Mouse (Mus musculus) kidney, adult 18-20 months (tissue): ENCODE results near the gene Furin.

ENCODE experiments used
- DNase-seq: peaks from one replicate; pipeline ENCODE4 v3.0.0; 2021

Furin gene

DNA sequence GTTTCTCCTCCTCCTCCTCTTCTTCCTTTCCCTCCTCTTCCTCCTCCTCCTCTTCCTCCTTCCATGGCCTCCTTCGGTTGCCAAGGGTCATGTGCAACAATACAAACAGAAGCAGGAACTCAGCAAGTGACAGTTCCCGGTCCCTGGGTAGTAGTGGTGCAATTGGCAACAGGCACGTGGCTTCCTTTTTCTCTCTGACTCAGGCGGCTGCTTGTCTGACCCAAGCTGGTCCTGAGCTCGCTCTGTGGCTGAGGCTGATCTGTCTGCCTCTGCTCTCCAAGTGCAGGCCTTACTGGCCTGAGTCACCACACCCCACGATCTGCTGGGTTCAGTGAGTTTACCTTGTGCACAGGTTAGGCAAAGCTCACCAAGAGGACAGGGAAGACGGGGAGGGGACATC, 21.1 kb upstream of the Furin start:
- peak; percentile 6 for DNase-seq

DNA sequence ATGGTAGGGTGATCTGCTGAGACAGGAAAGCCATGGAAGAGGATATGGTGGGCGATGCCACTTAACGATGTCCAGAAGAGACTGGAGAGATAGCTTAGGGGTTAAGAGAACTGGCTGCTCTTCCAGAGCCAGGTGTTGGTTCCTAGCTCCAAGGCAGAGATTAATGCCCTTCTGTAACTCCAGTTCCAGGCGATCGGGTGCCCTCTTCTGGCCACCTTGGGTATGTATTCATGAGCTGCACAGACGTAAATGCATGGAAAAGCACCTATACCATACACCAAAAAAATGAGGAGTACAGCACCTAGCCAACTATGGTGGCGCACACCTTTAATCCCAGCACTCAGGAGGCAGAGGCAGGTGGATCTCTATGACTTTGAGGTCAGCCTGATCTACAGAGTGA, 19.5 kb upstream of the Furin start:
- DNase-seq = peak; percentile 13

GRCm38 (mm10) chr7:80422759-80423480, 17.7 kb upstream of the Furin start:
- peak; percentile 16 for DNase-seq

DNA sequence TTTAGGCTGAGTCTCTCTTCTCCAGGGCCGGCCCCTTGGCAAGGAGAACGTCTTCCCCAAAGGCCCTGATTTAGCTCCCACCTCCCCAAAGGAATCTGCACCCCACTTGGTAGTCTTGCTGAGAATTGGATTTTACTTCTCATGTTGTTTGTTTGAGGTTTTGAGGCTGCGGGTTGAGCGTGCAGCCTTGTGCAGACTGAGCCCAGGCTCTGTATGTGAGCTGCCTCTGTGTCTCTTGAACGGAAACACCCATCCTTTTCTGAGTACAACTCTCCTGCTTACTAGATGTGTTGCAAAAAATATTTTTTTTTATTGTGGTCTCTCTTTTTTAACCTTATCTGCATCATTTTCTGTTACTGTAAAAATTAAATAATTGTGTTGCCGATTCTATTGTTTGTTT, 16.3 kb upstream of the Furin start:
- no peak for DNase-seq

GRCm38 (mm10) chr7:80420586-80420985, 15.3 kb upstream of the Furin start:
- DNase-seq = peak; percentile 26

- DNase-seq = no peak
Observed at GRCm38 (mm10) chr7:80419278-80419677, 14.0 kb upstream of the Furin start.

DNA sequence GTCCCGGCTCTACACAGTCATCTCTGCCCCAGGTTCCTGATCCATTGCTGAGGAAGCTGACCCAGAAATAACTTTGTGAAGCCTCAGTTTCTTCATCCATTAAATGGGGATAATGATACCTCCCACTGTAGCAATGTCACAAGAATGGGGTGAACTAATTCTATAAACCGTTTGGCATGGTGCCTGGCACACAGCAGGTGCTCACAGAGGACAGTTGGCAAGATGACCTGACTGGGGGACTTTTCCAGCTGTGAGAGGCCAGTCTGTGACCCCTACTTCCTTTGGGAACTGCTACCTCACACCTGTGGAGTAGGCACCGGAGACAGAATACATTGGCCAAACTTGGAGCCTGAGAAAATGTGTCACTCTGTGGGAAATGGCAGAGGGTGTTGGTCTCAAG, 12.8 kb upstream of the Furin start:
- no peak for DNase-seq

DNA sequence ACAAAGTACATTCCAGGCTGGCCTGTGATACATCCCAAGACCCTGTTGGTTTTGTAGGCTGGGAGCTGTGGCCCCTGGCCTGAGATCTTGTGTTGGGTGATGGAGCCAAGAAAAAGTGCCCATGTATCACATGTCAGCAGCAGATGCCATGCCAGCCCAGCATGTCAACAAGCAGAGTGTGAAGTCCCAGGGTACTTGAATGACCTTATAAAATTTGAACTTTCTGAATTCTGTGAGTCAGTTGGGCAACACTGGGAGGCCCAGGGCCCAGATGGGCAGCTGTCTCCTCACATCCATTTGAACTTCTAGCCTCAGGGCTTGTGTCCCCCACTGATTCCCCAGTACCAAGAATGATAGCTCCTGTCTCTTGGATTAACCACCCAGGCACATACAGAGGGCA, 12.4 kb upstream of the Furin start:
- DNase-seq = no peak

GRCm38 (mm10) chr7:80416969-80417368, 11.7 kb upstream of the Furin start:
- DNase-seq = no peak

GRCm38 (mm10) chr7:80414303-80414855, 9.1 kb upstream of the Furin start:
- DNase-seq = no peak

DNA sequence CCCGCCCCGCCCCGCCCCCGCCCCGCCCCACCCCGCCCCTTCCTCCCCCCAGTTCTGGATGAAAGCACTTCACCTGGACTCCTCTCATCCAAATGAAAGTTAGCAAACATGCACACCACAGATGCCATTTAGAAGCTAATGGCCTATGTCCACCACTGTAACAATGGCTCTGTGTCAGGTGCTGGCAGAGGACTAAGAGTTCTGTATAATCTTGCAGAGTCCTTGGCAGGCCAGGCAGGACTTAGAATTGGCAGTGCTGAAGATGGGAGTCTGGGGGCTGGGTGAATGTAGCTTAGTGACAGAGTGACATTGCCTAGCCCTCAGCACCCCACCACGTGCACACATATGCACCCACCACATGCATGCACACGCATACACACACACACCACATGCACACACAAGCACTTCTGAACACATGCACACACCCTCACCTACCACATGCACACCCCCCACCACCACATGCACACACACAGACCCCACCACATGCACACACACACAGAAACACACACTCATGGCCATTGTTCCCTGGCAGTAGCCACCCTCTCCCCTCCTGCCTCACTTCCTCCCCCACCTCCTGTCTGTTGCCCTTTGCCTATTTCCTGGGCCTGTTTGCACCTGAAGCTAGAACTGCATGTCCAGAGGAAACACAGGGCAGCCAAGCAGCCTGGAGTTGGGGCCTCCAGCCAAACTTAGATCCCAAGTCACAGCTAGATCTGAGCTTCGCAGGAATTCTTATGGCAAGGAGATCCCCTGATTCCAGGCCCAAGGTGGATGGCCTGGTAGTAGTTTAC, 8.5 kb upstream of the Furin start:
- no peak for DNase-seq

GRCm38 (mm10) chr7:80412781-80413180, 7.5 kb upstream of the Furin start:
- DNase-seq = no peak

DNA sequence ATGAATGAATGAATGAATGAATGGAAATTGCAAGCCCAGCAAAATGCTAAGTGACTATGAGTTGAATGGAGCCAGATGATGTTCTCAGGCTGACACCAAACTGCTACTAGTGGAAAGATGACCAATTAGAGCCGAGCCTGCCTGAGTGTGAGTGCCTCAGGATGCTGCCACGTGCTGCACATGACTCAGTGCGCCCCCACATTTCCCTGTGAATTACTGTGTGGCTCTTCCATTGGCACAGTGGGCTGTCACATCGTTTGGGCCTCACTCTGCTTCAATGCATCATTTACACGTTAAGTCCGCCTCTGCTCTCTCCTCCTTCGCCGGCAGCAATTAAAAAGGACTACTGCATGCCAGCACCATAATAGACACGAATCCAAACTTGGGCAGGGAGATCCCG, 7.0 kb upstream of the Furin start:
- no peak for DNase-seq

- DNase-seq = no peak
Observed at GRCm38 (mm10) chr7:80410380-80410779, 5.1 kb upstream of the Furin start.

GRCm38 (mm10) chr7:80407712-80408111, 2.5 kb upstream of the Furin start:
- no peak for DNase-seq

GRCm38 (mm10) chr7:80406186-80406585, 950 bp upstream of the Furin start:
- no peak for DNase-seq

GRCm38 (mm10) chr7:80404101-80404894, 938 bp downstream of the Furin start:
- DNase-seq = no peak

DNA sequence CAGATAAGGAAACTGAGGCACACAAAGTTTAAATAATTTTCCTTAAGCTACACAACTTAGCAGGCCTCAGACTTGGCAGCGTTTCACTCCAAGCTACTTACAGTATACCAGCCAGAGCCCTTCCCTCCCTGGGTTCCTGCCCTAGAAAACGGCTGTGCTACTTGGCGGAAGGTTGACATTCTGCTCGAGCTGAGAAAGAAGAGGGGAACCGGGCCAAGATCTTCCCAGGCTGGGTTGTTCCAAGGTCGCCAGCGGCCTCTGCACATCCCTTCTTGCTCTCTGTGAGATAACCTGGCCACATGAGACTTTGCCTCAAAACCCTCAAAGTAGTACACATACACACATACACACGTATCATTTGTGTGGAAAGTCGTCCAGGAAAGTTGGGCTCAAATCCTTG, 1.7 kb downstream of the Furin start:
- DNase-seq = peak; percentile 72

DNA sequence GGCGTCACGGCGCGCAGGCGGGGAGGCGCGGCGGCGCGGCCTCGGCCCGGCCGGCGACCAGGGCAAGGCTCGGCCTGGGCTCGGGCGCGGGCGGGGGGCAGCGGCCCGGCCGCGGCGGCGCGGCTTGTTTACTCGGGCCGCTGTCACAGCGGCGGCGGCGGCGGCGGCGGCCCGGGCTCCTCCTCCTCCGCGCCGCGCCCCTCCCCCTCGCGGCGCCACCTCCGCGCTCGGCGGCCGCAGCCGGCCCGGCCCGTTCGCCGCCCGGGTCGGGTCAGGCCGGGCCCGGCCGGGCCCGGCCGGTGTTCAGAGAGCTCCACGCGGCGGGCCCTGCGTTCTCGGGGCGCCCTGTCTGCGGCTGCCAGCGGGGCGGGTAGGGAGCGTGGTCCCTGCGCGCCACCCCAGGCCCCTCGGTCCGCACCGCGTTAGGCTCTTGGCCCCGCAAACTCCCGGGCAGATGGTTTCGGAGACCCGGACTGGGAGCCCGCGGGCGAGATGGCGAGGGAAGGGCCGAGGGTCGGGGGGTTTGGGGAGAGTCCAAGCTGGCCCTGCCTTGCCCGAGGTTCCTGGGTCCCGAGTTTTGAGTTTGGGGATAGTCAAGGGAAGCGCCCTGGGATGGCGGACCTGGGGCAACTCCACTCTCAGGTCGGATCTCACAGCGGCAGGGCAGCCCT, 2.5 kb downstream of the Furin start:
- DNase-seq = peak; percentile 75

DNA sequence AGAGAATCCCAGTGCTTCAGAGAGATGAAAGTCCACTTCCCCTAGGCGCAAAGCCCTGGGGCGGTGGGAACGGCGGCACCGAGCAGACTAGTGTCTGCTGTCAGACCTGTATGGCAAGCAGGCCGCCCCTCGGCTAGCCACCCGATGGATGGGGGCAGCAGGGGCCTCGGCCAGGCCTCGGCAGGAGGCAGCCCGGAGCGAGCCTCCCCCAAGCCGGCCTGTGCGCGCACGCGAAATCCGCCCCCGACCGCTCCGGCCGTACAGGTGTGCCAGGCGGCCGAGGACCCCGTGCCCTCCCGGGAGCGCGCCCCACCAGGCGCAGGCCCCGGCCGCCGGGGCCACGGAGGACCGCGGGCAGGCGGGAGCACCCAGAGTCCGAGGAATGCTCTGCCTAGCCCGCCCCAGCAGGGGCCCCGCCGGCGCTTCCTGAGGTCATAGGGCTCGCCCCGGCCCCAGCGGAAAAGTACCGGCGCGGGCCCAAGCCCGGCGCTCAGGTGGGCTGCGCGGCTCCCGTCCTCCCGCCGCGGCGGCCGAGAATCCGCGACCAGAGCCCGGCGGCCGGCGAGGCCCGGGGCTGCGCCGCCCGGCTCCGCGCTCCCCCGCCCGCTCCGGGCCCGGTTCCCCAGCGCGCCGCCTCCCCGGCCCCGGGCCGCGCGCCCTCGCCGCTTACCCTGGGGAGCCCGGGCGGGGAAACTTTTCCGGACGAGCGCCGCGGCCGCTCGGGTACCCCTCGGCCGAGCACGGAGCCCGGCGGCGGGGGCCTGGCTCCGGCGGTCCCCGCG, 3.2 kb downstream of the Furin start:
- peak; percentile 74 for DNase-seq

DNA sequence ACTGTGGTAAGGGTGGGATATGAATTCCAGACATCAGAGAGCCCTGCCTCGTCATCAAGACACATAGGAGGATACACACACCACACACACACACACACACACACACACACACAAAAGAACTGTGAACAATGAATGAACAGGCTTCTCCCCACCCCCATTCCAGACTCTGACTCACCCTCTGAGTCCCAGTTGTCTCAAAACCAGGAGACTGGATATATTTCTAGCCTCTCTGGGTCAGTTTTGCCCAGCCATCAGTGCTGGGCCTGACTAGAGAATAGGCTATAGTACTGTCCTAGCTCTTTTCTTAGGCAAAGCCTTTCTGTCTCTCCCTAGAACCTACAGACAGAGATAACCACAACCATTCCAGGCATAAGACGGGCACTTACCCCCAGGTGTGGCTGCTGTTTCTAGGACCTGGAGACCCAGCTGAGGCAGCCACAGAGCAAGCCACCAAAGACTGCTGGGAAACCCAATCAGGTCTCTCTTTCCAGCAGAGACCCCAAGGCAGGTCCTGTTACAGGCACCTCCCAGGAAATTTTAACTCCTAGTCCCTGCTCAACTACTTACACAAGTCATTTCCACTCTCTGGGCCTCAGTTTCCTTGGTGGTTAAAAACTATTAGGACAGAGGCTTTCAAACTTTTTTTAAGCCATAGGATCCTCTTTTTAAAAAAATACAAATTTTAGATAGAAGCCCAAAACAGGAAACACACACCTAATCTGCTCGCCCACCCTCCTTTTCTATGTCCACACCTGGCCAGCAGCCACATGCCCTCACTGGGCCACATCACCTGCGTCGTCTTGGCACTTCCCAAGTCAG, 4.0 kb downstream of the Furin start:
- DNase-seq = peak; percentile 32
